Mouse (Mus musculus) kidney, postnatal 14 days (tissue): ENCODE measurements around the gene Cacna2d3.

Experiments used
- DNase-seq: peaks from one replicate; pipeline ENCODE4 v3.0.0; 2022; ENCODE audit warnings: mixed read lengths

Gene Cacna2d3

GRCm38 (mm10) chr14:29639266-29639665, 82.4 kb downstream of the Cacna2d3 start:
- no peak for DNase-seq

GRCm38 (mm10) chr14:29628213-29628612, 93.5 kb downstream of the Cacna2d3 start:
- DNase-seq: no peak

DNA sequence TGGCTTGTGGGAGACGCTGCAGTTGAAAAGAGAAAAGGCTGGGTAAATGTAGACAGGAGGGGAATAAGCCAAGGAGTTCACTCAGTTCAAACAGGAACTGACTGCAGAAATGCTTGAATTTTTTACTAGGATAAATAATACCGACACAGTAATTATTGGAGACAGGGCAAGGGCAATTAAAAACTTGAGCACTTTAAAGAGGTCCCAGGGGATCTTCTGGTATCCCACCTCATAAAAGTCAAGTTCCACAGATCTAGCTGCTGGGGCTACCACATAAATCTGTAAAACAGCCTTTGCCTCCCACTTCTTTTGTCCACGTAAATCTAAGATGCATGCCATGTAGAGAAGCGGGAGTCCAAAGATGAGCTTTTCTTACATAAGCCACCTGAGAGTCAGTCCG, 109.2 kb downstream of the Cacna2d3 start:
- no peak for DNase-seq

- DNase-seq: no peak
These were observed 112.9 kb downstream of the Cacna2d3 start for GRCm38 (mm10) chr14:29608761-29609160.

- DNase-seq: no peak
These were observed 122.2 kb downstream of the Cacna2d3 start for GRCm38 (mm10) chr14:29599428-29599827.

DNA sequence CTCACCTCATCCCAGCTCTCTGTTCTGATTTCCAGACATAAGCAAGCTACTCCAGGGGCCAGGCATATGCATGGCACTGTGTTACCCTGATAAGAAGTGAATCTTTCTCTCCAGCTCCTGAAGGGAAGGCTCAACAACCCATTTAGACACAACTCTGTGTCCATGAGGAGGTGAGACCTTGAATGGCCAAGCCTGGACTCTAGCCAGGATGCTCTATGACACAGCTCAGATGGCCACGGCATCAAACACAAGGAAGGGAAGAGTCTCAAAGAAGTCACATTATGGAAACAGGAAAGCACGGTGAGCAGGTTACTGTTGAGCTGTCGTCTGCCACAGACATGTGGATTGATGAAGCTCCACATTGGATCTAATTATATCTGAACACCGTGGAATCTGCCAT, 128.8 kb downstream of the Cacna2d3 start:
- DNase-seq: no peak

- no peak for DNase-seq
These were observed 132.0 kb downstream of the Cacna2d3 start for GRCm38 (mm10) chr14:29589628-29590027.

GRCm38 (mm10) chr14:29581961-29582360, 139.7 kb downstream of the Cacna2d3 start:
- DNase-seq: no peak

DNA sequence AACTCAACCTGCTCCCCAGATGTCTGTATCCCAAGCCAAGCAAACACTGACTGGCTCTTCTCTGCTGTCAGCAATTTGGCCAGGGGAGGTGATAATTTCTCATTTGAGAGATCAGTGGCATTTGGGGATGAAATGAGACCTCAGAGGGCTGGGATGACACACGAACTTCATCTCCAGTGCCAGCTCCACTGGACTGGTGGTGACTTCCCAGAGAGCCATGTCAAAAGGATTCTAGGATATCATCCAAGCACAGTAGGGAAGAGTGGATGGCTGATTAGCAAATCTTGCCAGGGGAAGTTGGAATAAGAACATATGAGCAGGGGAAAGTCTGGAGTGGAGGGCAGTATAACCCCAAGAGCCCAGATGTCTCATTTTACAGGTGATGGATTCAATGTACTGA, 143.9 kb downstream of the Cacna2d3 start:
- DNase-seq: no peak

GRCm38 (mm10) chr14:29575551-29575950, 146.1 kb downstream of the Cacna2d3 start:
- no peak for DNase-seq

DNA sequence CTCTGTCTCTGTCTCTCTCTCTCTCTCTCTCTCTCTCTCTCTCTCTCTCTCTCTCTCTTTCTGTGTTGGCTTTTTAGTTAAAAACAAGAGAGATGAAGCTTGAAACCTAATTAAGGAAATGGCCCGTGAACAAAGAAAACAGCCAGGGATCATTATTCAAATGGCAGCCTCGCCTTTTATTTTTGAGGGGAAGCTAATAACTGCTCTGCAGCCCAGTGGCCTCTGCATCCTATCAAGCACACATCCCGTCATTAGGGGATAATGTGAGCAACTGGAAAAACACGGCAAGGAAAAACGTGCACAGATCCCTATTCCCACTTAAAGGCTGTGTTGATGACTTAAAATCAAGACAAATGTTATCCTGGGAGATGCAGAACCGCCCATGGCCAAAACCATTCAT, 159.0 kb downstream of the Cacna2d3 start:
- DNase-seq: peak; percentile 3

DNA sequence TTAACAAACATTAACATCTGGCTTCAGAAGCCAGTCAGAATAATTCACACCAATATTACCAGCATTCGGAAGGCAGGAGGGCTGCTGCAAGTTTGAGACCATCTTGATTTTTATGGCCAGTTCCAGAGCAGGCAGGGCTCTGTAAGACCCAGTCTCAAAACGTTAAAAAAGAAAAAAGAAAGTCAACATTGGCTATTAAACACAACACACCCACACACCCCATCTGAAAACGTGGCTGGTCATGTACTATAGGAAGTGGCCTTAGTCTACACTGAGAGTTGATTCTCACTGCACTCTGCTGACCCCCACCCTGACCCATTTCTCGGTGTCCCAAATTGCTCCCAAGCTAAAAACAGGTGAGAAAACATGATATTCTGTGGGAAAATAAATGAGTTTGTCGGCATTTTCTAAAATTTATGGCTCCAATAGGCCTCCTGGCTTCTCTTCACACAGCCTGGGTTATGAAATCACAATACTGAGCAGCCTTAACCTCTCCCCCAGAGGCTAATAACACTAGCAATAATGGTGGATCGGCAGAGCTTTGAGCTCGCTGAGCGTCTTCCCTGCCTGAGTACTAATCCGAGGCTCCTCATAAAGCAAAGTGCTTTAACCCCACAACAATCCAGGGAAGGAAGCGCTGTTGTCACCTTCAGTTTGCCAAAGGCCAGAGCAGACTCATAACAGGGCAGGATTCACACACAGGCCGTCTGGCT, 160.4 kb downstream of the Cacna2d3 start:
- DNase-seq: no peak

GRCm38 (mm10) chr14:29558440-29558839, 163.2 kb downstream of the Cacna2d3 start:
- no peak for DNase-seq

DNA sequence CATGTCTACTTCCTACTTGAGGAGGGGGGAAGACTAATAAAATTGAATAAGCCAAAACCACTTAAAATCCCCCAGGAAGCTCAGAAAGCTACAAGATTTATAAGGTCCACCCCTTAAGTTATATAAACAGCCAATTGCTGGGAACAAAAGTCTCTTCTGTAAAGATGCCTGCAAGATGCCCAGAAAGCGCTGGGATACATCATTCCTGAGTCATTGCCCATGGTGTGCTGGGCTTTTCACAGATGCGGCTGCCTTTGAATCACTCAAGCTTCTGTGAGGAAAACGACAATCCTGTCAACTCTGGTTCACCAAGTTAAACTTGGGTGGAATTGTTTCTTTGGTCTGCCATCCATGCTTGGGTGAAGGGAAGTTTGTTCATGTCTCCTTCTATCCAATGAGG, 165.5 kb downstream of the Cacna2d3 start:
- no peak for DNase-seq

DNA sequence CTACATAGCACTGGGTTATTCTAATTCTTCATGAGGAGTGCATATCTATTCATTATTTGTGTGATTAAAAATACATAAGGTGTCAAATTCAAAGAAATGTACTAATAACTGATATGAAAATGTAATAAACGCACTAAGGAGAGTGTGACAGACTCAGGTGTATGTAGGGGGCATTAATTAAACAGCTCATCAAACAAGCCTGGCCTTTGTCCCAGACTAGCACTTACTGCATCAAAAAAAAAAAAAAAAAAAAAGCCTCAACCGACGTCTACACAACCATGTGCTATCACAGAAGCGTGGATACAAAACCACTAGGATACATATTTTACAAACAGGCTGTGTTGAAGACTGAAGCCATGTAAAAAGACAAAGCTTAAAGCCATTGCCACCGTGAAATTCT, 169.2 kb downstream of the Cacna2d3 start:
- DNase-seq: no peak

- no peak for DNase-seq
These were observed 173.0 kb downstream of the Cacna2d3 start for GRCm38 (mm10) chr14:29548646-29549045.

- DNase-seq: no peak
These were observed 191.1 kb downstream of the Cacna2d3 start for GRCm38 (mm10) chr14:29530516-29530915.

DNA sequence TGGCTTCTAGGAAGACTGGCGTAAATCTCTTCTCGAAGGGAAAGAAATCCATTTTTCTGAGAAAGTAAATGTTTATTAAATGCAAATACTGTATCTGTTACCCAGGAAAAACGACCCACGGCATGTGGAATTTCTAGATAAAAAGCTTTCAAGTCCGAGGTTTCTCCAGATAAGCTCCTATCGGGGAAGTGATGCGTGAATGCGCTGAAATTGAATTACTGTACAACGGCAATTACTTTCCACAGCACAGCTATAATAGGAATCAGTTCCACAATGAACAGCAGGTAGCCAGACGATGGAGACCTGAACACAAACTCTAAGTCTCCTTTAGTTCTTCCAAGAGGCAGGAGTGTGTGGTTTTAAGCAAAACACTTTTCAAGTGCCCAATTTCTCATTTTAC, 193.0 kb downstream of the Cacna2d3 start:
- no peak for DNase-seq

GRCm38 (mm10) chr14:29519751-29520669, 201.7 kb downstream of the Cacna2d3 start:
- no peak for DNase-seq

DNA sequence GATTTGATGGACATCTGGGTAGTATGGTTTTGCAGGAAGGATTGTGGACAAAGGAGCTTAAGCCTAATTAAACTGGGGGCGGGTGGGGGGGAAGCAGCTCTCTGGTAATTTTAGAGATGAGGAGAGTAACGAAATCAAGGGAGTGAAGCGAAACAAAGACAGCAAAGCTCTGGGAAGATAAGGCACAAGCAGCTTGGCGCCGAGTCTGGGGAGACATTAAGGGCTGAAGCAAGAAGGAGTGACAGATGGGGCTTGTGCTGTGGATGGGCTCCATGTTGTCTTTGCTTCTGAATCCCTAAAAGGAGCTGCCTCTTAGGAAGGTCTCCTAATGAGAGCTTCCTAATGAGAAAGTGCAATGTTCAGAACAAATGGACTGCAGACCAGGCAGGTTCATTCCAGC, 219.0 kb downstream of the Cacna2d3 start:
- no peak for DNase-seq

DNA sequence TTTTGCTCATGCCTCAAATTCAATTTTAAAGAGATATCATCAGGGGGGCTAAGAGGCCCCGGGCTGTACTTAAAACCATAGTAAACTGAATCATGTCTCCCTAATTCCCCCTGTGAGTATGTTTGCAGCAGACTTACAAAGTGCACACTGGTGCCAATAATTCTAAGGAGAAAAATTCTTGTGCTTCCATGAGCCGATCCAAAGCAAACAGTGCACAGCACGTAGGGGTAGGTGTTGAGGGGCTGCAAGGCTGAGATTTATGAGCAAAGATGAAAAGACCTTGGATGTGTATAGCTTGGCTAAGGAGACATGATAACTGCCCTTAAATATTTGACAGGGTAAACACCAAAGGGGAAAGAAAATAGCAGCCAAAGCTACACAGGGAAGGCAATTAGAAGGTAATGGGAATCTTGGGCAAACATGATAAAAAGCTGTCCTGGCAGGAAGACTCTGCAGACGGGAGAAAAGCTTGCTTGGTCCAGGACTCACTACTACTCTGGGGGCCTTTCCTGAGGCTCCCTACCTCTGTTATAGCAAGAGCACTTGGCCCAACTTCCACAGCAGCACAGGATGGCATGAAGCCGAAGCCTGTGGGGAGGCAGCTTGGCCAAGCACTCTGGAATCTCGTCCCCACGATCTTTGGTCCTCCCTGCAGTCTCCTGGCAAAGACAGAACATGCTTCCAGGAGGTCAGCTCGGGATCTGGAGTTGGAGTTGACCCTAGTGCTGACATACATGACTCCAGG, 222.9 kb downstream of the Cacna2d3 start:
- DNase-seq: no peak

- no peak for DNase-seq
These were observed 225.1 kb downstream of the Cacna2d3 start for GRCm38 (mm10) chr14:29496552-29496951.

DNA sequence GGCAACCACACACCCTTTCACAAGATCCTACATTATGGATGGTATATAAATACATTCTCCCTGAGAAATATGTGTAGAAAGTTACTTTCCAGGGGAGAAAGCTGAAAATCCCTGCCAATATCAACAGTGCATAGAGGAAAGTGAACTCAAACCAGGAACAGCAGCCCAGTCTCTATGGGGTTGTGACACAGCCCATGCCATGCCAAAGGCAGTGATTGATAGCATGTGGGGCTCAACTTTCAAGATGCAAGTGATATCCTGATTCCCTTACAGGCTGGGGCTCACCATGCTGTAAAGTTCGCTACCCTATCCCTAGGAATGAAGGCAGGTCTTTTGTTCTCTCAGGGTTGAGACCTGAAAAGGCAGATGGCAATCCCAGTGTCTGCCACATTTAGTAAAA, 229.9 kb downstream of the Cacna2d3 start:
- no peak for DNase-seq
